Mouse (Mus musculus) right cerebral cortex, postnatal 14 days (tissue): ENCODE data around the gene Bcl11a.

Experiments
- DNase-seq: peaks from one replicate; pipeline ENCODE4 v3.0.0; 2022

Bcl11a gene

GRCm38 (mm10) chr11:24132853-24133252 is 55.0 kb downstream of the Bcl11a start:
- no peak for DNase-seq

- DNase-seq = no peak
Measured at GRCm38 (mm10) chr11:24133484-24133883, 55.6 kb downstream of the Bcl11a start.

- no peak for DNase-seq
Measured at GRCm38 (mm10) chr11:24133928-24134327, 56.1 kb downstream of the Bcl11a start.

GRCm38 (mm10) chr11:24135244-24135643 is 57.4 kb downstream of the Bcl11a start:
- no peak for DNase-seq

GRCm38 (mm10) chr11:24136084-24136785 is 58.4 kb downstream of the Bcl11a start:
- no peak for DNase-seq

GRCm38 (mm10) chr11:24137891-24138290 is 60.0 kb downstream of the Bcl11a start:
- no peak for DNase-seq

GRCm38 (mm10) chr11:24138600-24139375 is 60.9 kb downstream of the Bcl11a start:
- no peak for DNase-seq

GRCm38 (mm10) chr11:24139432-24139831 is 61.6 kb downstream of the Bcl11a start:
- DNase-seq = no peak

GRCm38 (mm10) chr11:24139952-24140351 is 62.1 kb downstream of the Bcl11a start:
- DNase-seq = no peak

GRCm38 (mm10) chr11:24140948-24141347 is 63.1 kb downstream of the Bcl11a start:
- DNase-seq = no peak

GRCm38 (mm10) chr11:24141479-24142251 is 63.8 kb downstream of the Bcl11a start:
- no peak for DNase-seq

GRCm38 (mm10) chr11:24142316-24142715 is 64.5 kb downstream of the Bcl11a start:
- DNase-seq = no peak

- peak; percentile 40 for DNase-seq
Measured at GRCm38 (mm10) chr11:24144159-24144946, 66.5 kb downstream of the Bcl11a start.

- DNase-seq = no peak
Measured at GRCm38 (mm10) chr11:24146034-24146433, 68.2 kb downstream of the Bcl11a start.

GRCm38 (mm10) chr11:24146437-24146836 is 68.6 kb downstream of the Bcl11a start:
- DNase-seq = no peak

GRCm38 (mm10) chr11:24147698-24148097 is 69.8 kb downstream of the Bcl11a start:
- no peak for DNase-seq

- DNase-seq = no peak
Measured at GRCm38 (mm10) chr11:24148545-24148944, 70.7 kb downstream of the Bcl11a start.

GRCm38 (mm10) chr11:24149462-24150220 is 71.8 kb downstream of the Bcl11a start:
- no peak for DNase-seq

- no peak for DNase-seq
Measured at GRCm38 (mm10) chr11:24152076-24152784, 74.4 kb downstream of the Bcl11a start.

- no peak for DNase-seq
Measured at GRCm38 (mm10) chr11:24153049-24153448, 75.2 kb downstream of the Bcl11a start.

GRCm38 (mm10) chr11:24158026-24158425 is 80.2 kb downstream of the Bcl11a start:
- DNase-seq = no peak
